Mouse (Mus musculus) forebrain, embryonic 14.5 days (tissue): ENCODE measurements at regions not wholly inside any gene's neighbourhood (a gene's known extent, or its start where the extent isn't known, plus 50 kb on each side); places are given as distances from the start of the nearest gene placed in this dataset.

Source experiments
- ATAC-seq: fragments of 200-750 bp; cut with Nextera tagmentation; 2 replicates; pipeline ENCODE4 v1.8.0; 2017; ENCODE audit warnings: mild to moderate bottlenecking, moderate library complexity
- DNase-seq: peaks from one replicate; pipeline ENCODE4 v3.0.0-alpha.2; 2015; ENCODE audit warnings: low spot score
- H3K27ac ChIP-seq: fragments of 300-500 bp; sonication (generic); 2 replicates; pipeline ENCODE4 v1.5.1; 2014; ENCODE audit warnings: low read depth, mild to moderate bottlenecking, control low read depth, low read length, moderate library complexity
- H3K27me3 ChIP-seq: fragments of 300-500 bp; sonication (generic); replicated peaks from 2 replicates; pipeline ENCODE4 v1.6.1; 2014; ENCODE audit warnings: low read length, control low read depth, mixed read lengths; ENCODE audit not compliant: control insufficient read depth, insufficient read depth
- H3K36me3 ChIP-seq: fragments of 300-500 bp; sonication (generic); 2 replicates; pipeline ENCODE4 v1.6.1; 2014; ENCODE audit warnings: low read length, control low read depth; ENCODE audit not compliant: control insufficient read depth, insufficient read depth
- H3K4me1 ChIP-seq: fragments of 300-500 bp; sonication (generic); 2 replicates; pipeline ENCODE4 v1.6.1; 2014; ENCODE audit warnings: antibody characterized with exemption, low read length, control low read depth; ENCODE audit not compliant: control insufficient read depth, insufficient read depth
- H3K4me2 ChIP-seq: fragments of 300-500 bp; sonication (generic); 2 replicates; pipeline ENCODE4 v1.6.1; 2014; ENCODE audit warnings: mild to moderate bottlenecking, control low read depth, low read length
- H3K4me3 ChIP-seq: fragments of 300-500 bp; sonication (generic); 2 replicates; pipeline ENCODE4 v1.5.1; 2014; ENCODE audit warnings: low read depth, low read length, control low read depth
- H3K9ac ChIP-seq: fragments of 300-500 bp; sonication (generic); 2 replicates; pipeline ENCODE4 v1.6.1; 2014; ENCODE audit warnings: mild to moderate bottlenecking, low read length, control low read depth, moderate library complexity
- H3K9me3 ChIP-seq: fragments of 300-500 bp; sonication (generic); replicated peaks from 2 replicates; pipeline ENCODE4 v1.6.1; 2016; ENCODE audit warnings: low read length, control low read depth, mixed read lengths; ENCODE audit not compliant: control insufficient read depth
- WGBS: fragments of 180-500 bp; shearing (Covaris S2); extraction: QIAGEN DNeasy Blood & Tissue Kit; methylation state at CpG from one replicate; pipeline ENCODE4 v1.1.7; 2014; 5-methylcytosine and 5-hydroxymethylcytosine counted together

GRCm38 (mm10) chr2:170945401-170946105, 213.9 kb downstream of the Dok5 start:
- Histone ChIP-seq H3K4me2 (0 out of 2 replicates have a peak overlapping the region, but pooled peaks have one; percentile 26), H3K36me3 (no peaks in the 10 kb centered on the region), H3K9me3 (no peaks in the 10 kb centered on the region), H3K27me3 (no peaks in the 10 kb centered on the region), H3K4me1 (peaks cover 11% of the 10 kb centered on the region; the same call in 1 of the 2 replicates), H3K27ac (0 out of 2 replicates have a peak overlapping the region, but pooled peaks have one; percentile 27), H3K4me3 (no peak overlapping the region), H3K9ac (0 out of 2 replicates have a peak overlapping the region, but pooled peaks have one; percentile 8)
- DNase-seq (peak; percentile 39), ATAC-seq (no peak)
- WGBS = 55% methylated on average over 16 of the region's 16 CpGs

GRCm38 (mm10) chr2:170946106-170946657, 214.6 kb downstream of the Dok5 start:
- no peak for ATAC-seq
- no peak overlapping the region for H3K4me2 ChIP-seq

DNA sequence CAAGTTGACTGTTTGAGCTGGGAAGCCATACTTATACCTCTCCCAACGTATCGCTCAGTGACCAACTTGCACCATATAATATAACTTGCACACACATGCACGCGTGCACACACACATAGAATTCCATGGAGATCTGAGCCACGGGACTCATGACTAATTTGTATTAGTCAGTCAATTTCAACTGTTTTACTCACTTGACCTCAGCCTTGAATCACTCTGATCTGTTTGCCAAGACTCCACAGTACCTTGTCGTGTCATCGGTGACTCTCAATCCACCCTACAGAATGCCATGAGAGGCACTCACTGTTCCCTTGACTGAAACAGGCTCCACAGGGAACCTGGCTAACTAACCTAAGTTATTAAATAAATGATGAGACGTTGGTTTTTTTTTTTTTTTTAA, 215.6 kb downstream of the Dok5 start:
- H3K4me2 ChIP-seq = no peak overlapping the region
- no peak overlapping the region for H3K27ac ChIP-seq
- peaks cover 11% of the 10 kb centered on the region; the same call in 1 of the 2 replicates for H3K4me1 ChIP-seq
- ATAC-seq (no peak), DNase-seq (no peak)
- no peaks in the 10 kb centered on the region for H3K36me3 ChIP-seq
- 93% methylated on average over 8 of the region's 8 CpGs for WGBS
- H3K9ac ChIP-seq = no peak overlapping the region
- no peaks in the 10 kb centered on the region for H3K27me3 ChIP-seq
- H3K4me3 ChIP-seq = no peak overlapping the region
- H3K9me3 ChIP-seq = no peaks in the 10 kb centered on the region

More at GRCm38 (mm10) chr2:170946106-170946657, 214.6 kb downstream of the Dok5 start:
- H3K27ac ChIP-seq = no peak overlapping the region
- no peaks in the 10 kb centered on the region for H3K9me3 ChIP-seq
- no peak overlapping the region for H3K9ac ChIP-seq
- 86% methylated on average over 15 of the region's 15 CpGs for WGBS
- DNase-seq = no peak
- no peaks in the 10 kb centered on the region for H3K36me3 ChIP-seq
- no peak overlapping the region for H3K4me3 ChIP-seq
- peaks cover 11% of the 10 kb centered on the region; the same call in 1 of the 2 replicates for H3K4me1 ChIP-seq
- H3K27me3 ChIP-seq = no peaks in the 10 kb centered on the region

- DNase-seq (no peak), ATAC-seq (no peak)
- no peaks in the 10 kb centered on the region for H3K4me1 ChIP-seq
- H3K9me3 ChIP-seq = no peaks in the 10 kb centered on the region
- no peak overlapping the region for H3K4me2 ChIP-seq
- H3K4me3 ChIP-seq = no peak overlapping the region
- H3K9ac ChIP-seq = no peak overlapping the region
- no peak overlapping the region for H3K27ac ChIP-seq
- 92% methylated on average over 17 of the region's 17 CpGs for WGBS
- no peaks in the 10 kb centered on the region for H3K27me3 ChIP-seq
- H3K36me3 ChIP-seq = no peaks in the 10 kb centered on the region
Measured at GRCm38 (mm10) chr2:170954626-170955025, 223.0 kb downstream of the Dok5 start.

- no peaks in the 10 kb centered on the region for H3K4me1 ChIP-seq
- 84% methylated on average over 3 of the region's 3 CpGs for WGBS
- H3K9me3 ChIP-seq = no peaks in the 10 kb centered on the region
- no peaks in the 10 kb centered on the region for H3K36me3 ChIP-seq
- DNase-seq = no peak
- no peaks in the 10 kb centered on the region for H3K27me3 ChIP-seq
- no peak overlapping the region for H3K9ac ChIP-seq
- no peak overlapping the region for H3K4me3 ChIP-seq
- no peak overlapping the region for H3K27ac ChIP-seq
- ATAC-seq = no peak
- H3K4me2 ChIP-seq = no peak overlapping the region
Measured at GRCm38 (mm10) chr2:170956766-170957165, 225.2 kb downstream of the Dok5 start.

- Histone ChIP-seq H3K4me1 (no peaks in the 10 kb centered on the region), H3K36me3 (no peaks in the 10 kb centered on the region), H3K9me3 (no peaks in the 10 kb centered on the region), H3K27ac (no peak overlapping the region), H3K4me2 (no peak overlapping the region), H3K27me3 (no peaks in the 10 kb centered on the region), H3K9ac (no peak overlapping the region), H3K4me3 (no peak overlapping the region)
- ATAC-seq (no peak), DNase-seq (no peak)
- 98% methylated on average over 4 of the region's 4 CpGs for WGBS
Measured at GRCm38 (mm10) chr2:170960396-170960795, 228.8 kb downstream of the Dok5 start.

- no peak overlapping the region for H3K9ac ChIP-seq
- no peak overlapping the region for H3K27ac ChIP-seq
- H3K4me2 ChIP-seq = no peak overlapping the region
- WGBS = 84% methylated on average over 4 of the region's 4 CpGs
- DNase-seq (no peak), ATAC-seq (no peak)
- no peaks in the 10 kb centered on the region for H3K36me3 ChIP-seq
- no peaks in the 10 kb centered on the region for H3K9me3 ChIP-seq
- no peaks in the 10 kb centered on the region for H3K4me1 ChIP-seq
- no peak overlapping the region for H3K4me3 ChIP-seq
- H3K27me3 ChIP-seq = no peaks in the 10 kb centered on the region
Measured at GRCm38 (mm10) chr2:170962481-170962880, 230.9 kb downstream of the Dok5 start.

DNA sequence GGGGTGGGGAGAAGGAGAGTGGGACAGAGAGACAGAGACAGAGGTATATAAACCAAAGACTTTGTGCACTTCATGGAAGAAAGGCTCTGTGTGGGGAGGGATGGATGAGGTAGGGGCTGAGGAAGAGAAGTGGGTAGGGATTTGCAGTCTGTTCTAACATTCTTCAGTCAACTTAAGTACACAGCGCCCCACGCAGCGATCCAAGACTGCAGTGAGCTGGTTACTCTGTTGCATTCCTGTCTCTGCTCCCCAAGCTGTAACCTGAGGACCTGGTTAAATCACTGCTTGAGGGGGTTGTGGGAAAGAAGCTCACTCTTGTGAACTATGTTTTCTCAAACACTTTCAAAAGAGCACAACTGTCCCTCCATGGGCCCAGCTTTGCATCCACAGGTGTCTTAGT, 237.8 kb downstream of the Dok5 start:
- Histone ChIP-seq H3K9ac (no peak overlapping the region), H3K4me1 (no peaks in the 10 kb centered on the region), H3K9me3 (no peaks in the 10 kb centered on the region), H3K4me3 (no peak overlapping the region), H3K4me2 (no peak overlapping the region), H3K36me3 (no peaks in the 10 kb centered on the region), H3K27me3 (no peaks in the 10 kb centered on the region), H3K27ac (no peak overlapping the region)
- 83% methylated on average over 3 of the region's 3 CpGs for WGBS
- DNase-seq = no peak
- ATAC-seq = no peak

DNA sequence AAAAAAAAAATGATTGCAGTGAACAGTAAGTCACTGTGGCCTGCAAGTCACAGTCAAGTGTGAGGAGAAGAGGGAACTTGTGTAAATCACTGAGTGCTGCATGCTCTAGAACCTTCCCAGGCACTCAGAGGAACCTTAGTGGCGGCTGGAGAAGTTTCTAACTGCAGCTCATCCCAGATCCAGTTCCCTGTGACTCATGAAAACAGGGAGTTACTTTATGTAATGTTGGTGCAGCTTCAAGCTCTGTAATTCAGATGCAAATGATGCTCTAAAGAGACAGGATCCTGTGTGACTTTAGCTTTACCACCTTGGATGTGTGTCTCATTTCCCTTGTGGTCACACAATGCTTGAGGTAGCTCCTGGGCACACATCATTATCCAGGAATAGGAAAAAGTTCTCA, 253.8 kb downstream of the Dok5 start:
- 90% methylated on average over 1 of the region's 1 CpGs for WGBS
- Histone ChIP-seq H3K4me2 (no peak overlapping the region), H3K27ac (no peak overlapping the region), H3K9me3 (no peaks in the 10 kb centered on the region), H3K4me1 (no peaks in the 10 kb centered on the region), H3K4me3 (no peak overlapping the region), H3K36me3 (no peaks in the 10 kb centered on the region), H3K9ac (no peak overlapping the region), H3K27me3 (no peaks in the 10 kb centered on the region)
- no peak for ATAC-seq
- no peak for DNase-seq
